Mouse (Mus musculus): ENCODE measurements around the gene Gm12355.

- TF ChIP-seq EP300 (IDR thresholded peaks at IDR 0.05; ENCODE audit: low read depth), result no peak
- no peak for TF ChIP-seq CTCF (IDR thresholded peaks at IDR 0.05; ENCODE audit: low read depth)
Measured at GRCm38 (mm10) chr11:98664091-98664490, 38.6 kb upstream of the Gm12355 start, which contains the start of gene Gsdma.

Measured in heart, postnatal 0 days (tissue).